Mouse (Mus musculus) myocyte (in vitro differentiated cells): ENCODE results near the gene Grik1.

Experiments
- CEBPB ChIP-seq: IDR thresholded peaks from 2 replicates; pipeline ENCODE4 v1.6.1; 2011; ENCODE audit warnings: mild to moderate bottlenecking, moderate library complexity; ENCODE audit not compliant: poor library complexity, insufficient read depth, severe bottlenecking
- E2F4 ChIP-seq: IDR thresholded peaks from one replicate; pipeline ENCODE4 v1.6.1; 2011; ENCODE audit warnings: mild to moderate bottlenecking, control low read depth, moderate library complexity; ENCODE audit not compliant: insufficient read depth
- MYOD1 ChIP-seq, 3 experiments: IDR thresholded peaks; one replicate each; pipeline ENCODE4 v1.6.1; 2011; ENCODE audit warnings: control low read depth in 2 of 3, low read depth in 2 of 3, mild to moderate bottlenecking in 2 of 3, moderate library complexity in 1 of 3; ENCODE audit not compliant: insufficient read length in 2 of 3, control insufficient read depth in 1 of 3
- POLR2A ChIP-seq: IDR thresholded peaks from one replicate; pipeline ENCODE4 v1.6.1; 2011; ENCODE audit warnings: low read depth, mild to moderate bottlenecking, control low read depth, moderate library complexity; ENCODE audit not compliant: insufficient read length
- TCF12 ChIP-seq: IDR thresholded peaks from one replicate; pipeline ENCODE4 v1.6.1; 2011; ENCODE audit warnings: mild to moderate bottlenecking, control low read depth; ENCODE audit not compliant: poor library complexity, insufficient read depth, severe bottlenecking
- USF1 ChIP-seq: IDR thresholded peaks from one replicate; pipeline ENCODE4 v1.6.1; 2011; ENCODE audit warnings: low read depth, mild to moderate bottlenecking, control low read depth, moderate library complexity

GRCm38 (mm10) chr16:88038503-88039091 lies 251.5 kb downstream of the Grik1 start:
- TF ChIP-seq CEBPB (no peak), USF1 (no peak), E2F4 (no peak), POLR2A (no peak), TCF12 (no peak), MYOD1 (IDR thresholded peaks at IDR 0.05; ENCODE audit: control insufficient read depth in 1 of 3, insufficient read length in 2 of 3, low read depth in 2 of 3) (no peak)
